Mouse (Mus musculus) fat pad, adult 2 months (tissue): ENCODE measurements around the gene Zfp598.

ENCODE experiments used
- DNase-seq: peaks from one replicate; pipeline ENCODE4 v3.0.0-alpha.2; 2011; ENCODE audit warnings: low read depth, low spot score; ENCODE audit errors: extremely low read depth

The Zfp598 gene

GRCm38 (mm10) chr17:24677500-24678080 lies 8.1 kb downstream of the Zfp598 start:
- no peak for DNase-seq

- DNase-seq = no peak
These were observed 17.0 kb downstream of the Zfp598 start for GRCm38 (mm10) chr17:24686514-24686913.

- no peak for DNase-seq
These were observed 17.7 kb downstream of the Zfp598 start for GRCm38 (mm10) chr17:24687146-24687595.

- no peak for DNase-seq
These were observed 18.1 kb downstream of the Zfp598 start for GRCm38 (mm10) chr17:24687599-24687998.

- DNase-seq = no peak
These were observed 20.0 kb downstream of the Zfp598 start, which contains the start of gene Syngr3 for GRCm38 (mm10) chr17:24689251-24690081. TSS of gene Syngr3 (minus strand) at chr17:24689955.

- no peak for DNase-seq
These were observed 22.9 kb downstream of the Zfp598 start for GRCm38 (mm10) chr17:24692385-24692784.

GRCm38 (mm10) chr17:24695326-24696010 lies 26.0 kb downstream of the Zfp598 start:
- no peak for DNase-seq

- DNase-seq = no peak
These were observed 26.7 kb downstream of the Zfp598 start, which contains the start of the genes Gfer and Noxo1 for GRCm38 (mm10) chr17:24696011-24696697. TSS of gene Gfer (minus strand) at chr17:24696156. TSS of gene Noxo1 (plus strand) at chr17:24696234.

GRCm38 (mm10) chr17:24697985-24698384 lies 28.5 kb downstream of the Zfp598 start:
- no peak for DNase-seq

GRCm38 (mm10) chr17:24698715-24699114 lies 29.2 kb downstream of the Zfp598 start:
- no peak for DNase-seq

GRCm38 (mm10) chr17:24699473-24699872 lies 30.0 kb downstream of the Zfp598 start:
- no peak for DNase-seq

- no peak for DNase-seq
These were observed 31.8 kb downstream of the Zfp598 start for GRCm38 (mm10) chr17:24701251-24701650.

- DNase-seq = no peak
These were observed 36.3 kb downstream of the Zfp598 start for GRCm38 (mm10) chr17:24705821-24706220.

- DNase-seq = no peak
These were observed 37.7 kb downstream of the Zfp598 start, which contains the start of gene Tbl3 for GRCm38 (mm10) chr17:24706982-24707800. TSS of gene Tbl3 (minus strand) at chr17:24707660.

- DNase-seq = no peak
These were observed 38.4 kb downstream of the Zfp598 start for GRCm38 (mm10) chr17:24707801-24708425.

- DNase-seq = no peak
These were observed 39.2 kb downstream of the Zfp598 start for GRCm38 (mm10) chr17:24708646-24709045.

- DNase-seq = no peak
These were observed 46.1 kb downstream of the Zfp598 start for GRCm38 (mm10) chr17:24715556-24715955.

GRCm38 (mm10) chr17:24716166-24716682 lies 46.7 kb downstream of the Zfp598 start:
- DNase-seq = no peak

GRCm38 (mm10) chr17:24717943-24718342 lies 48.5 kb downstream of the Zfp598 start, which contains the start of the genes Rnf151 and Rps2:
TSS of gene Rnf151 (minus strand) at chr17:24718063.
TSS of gene Rps2 (plus strand) at chr17:24718116.
- no peak for DNase-seq
